In genomic region chr1:134079477-134080163, GRCm38 (mm10) we compare ENCODE assay signal across 9 mouse cellular contexts. TPM values are rescaled to one million over a fixed set of nuclear protein-coding genes. Genes with fewer than 3 reads are reported as not detected.
DNase-seq lines count a peak whose midpoint lies in the region; ATAC-seq lines count a peak whose summit lies in the region.
"Had no signal": no experiment of that assay in that cellular context is flagged by ENCODE, and none has a peak within 500 bp of the region (broad histone marks: within the 10 kb centered on the region; RNA-seq: fewer than 3 reads in every experiment).

No protein-coding gene starts in this region.

- no peaks in the 10 kb centered on the region for H3K9me3 ChIP-seq in forebrain, embryonic 12.5 days
- no peaks in the 10 kb centered on the region for H3K9me3 ChIP-seq in hindbrain, embryonic 14.5 days (ENCODE audit: control insufficient read depth, low read length)
- no peaks in the 10 kb centered on the region for H3K9me3 ChIP-seq in liver, embryonic 12.5 days (replicated peaks)
- no peaks in the 10 kb centered on the region for H3K9me3 ChIP-seq in neural tube, embryonic 13.5 days

- peak; percentile 63 for DNase-seq in adrenal gland, postnatal 10 days
- no peak for DNase-seq in adrenal gland, adult 18-20 months (ENCODE audit: low spot score in 2 of 2)
- peak; percentile 32 for DNase-seq in ZHBTc4 (ENCODE audit: low read depth, low spot score)
- DNase-seq in hindbrain, embryonic 14.5 days (ENCODE audit: low spot score): peak; percentile 56
- DNase-seq in left cerebral cortex, adult 18-20 months (ENCODE audit: low spot score in 2 of 2): no peak

- H3K4me1 ChIP-seq in forebrain, embryonic 12.5 days: peaks cover 51% of the 10 kb centered on the region
- peaks cover 18% of the 10 kb centered on the region for H3K4me1 ChIP-seq in hindbrain, embryonic 14.5 days (replicated peaks; ENCODE audit: control insufficient read depth, insufficient read depth, low read length)
- peaks cover 84% of the 10 kb centered on the region for H3K4me1 ChIP-seq in liver, embryonic 12.5 days
- peaks cover 61% of the 10 kb centered on the region for H3K4me1 ChIP-seq in neural tube, embryonic 13.5 days (replicated peaks)

- H3K27me3 ChIP-seq in forebrain, embryonic 12.5 days: no peaks in the 10 kb centered on the region
- no peaks in the 10 kb centered on the region for H3K27me3 ChIP-seq in hindbrain, embryonic 14.5 days (ENCODE audit: control insufficient read depth, insufficient read depth, low read length)
- H3K27me3 ChIP-seq in liver, embryonic 12.5 days (replicated peaks): no peaks in the 10 kb centered on the region
- no peaks in the 10 kb centered on the region for H3K27me3 ChIP-seq in neural tube, embryonic 13.5 days

- H3K9ac ChIP-seq in forebrain, embryonic 12.5 days: peak overlapping the region; percentile 93; the same call in 1 of the 2 replicates
- peak overlapping the region; percentile 85 for H3K9ac ChIP-seq in hindbrain, embryonic 14.5 days
- H3K9ac ChIP-seq in liver, embryonic 12.5 days: peak overlapping the region; percentile 96
- peak overlapping the region; percentile 92 for H3K9ac ChIP-seq in neural tube, embryonic 13.5 days

- peaks cover 29% of the 10 kb centered on the region for H3K36me3 ChIP-seq in forebrain, embryonic 12.5 days (replicated peaks)
- H3K36me3 ChIP-seq in hindbrain, embryonic 14.5 days (replicated peaks; ENCODE audit: control insufficient read depth, insufficient read depth): no peaks in the 10 kb centered on the region
- peaks cover 32% of the 10 kb centered on the region for H3K36me3 ChIP-seq in liver, embryonic 12.5 days
- H3K36me3 ChIP-seq in neural tube, embryonic 13.5 days: 0 out of 2 replicates have a peak, but pooled peaks cover 12% of the 10 kb centered on the region

- H3K4me2 ChIP-seq in forebrain, embryonic 12.5 days: peak overlapping the region; percentile 81
- peak overlapping the region; percentile 86 for H3K4me2 ChIP-seq in hindbrain, embryonic 14.5 days (replicated peaks)
- peak overlapping the region; percentile 73 for H3K4me2 ChIP-seq in liver, embryonic 12.5 days
- H3K4me2 ChIP-seq in neural tube, embryonic 13.5 days: peak overlapping the region; percentile 66

- peak overlapping the region; percentile 76 for H3K4me3 ChIP-seq in forebrain, embryonic 12.5 days (replicated peaks)
- H3K4me3 ChIP-seq in hindbrain, embryonic 14.5 days (replicated peaks; ENCODE audit: low read length): peak overlapping the region; percentile 76
- peak overlapping the region; percentile 84 for H3K4me3 ChIP-seq in liver, embryonic 12.5 days
- H3K4me3 ChIP-seq in neural tube, embryonic 13.5 days: peak overlapping the region; percentile 78

- H3K27ac ChIP-seq in forebrain, embryonic 12.5 days: peak overlapping the region; percentile 85
- peak overlapping the region; percentile 92 for H3K27ac ChIP-seq in hindbrain, embryonic 14.5 days
- peak overlapping the region; percentile 88 for H3K27ac ChIP-seq in liver, embryonic 12.5 days
- peak overlapping the region; percentile 91 for H3K27ac ChIP-seq in neural tube, embryonic 13.5 days (replicated peaks)

- ATAC-seq in forebrain, embryonic 12.5 days (ENCODE audit: low FRiP score): peak; percentile 33
- no peak for ATAC-seq in hindbrain, embryonic 14.5 days (ENCODE audit: low FRiP score)
- no peak for ATAC-seq in liver, embryonic 12.5 days
- ATAC-seq in neural tube, embryonic 13.5 days (ENCODE audit: low read depth): peak; percentile 29; the same call in 1 of the 2 replicates

- WGBS in forebrain, embryonic 12.5 days: under 1% methylated on average over 9 of the region's 9 CpGs
- WGBS in hindbrain, embryonic 14.5 days: 2% methylated on average over 9 of the region's 9 CpGs
- WGBS in liver, embryonic 12.5 days (ENCODE audit: insufficient replicate concordance): 7% methylated on average over 9 of the region's 9 CpGs
- 6% methylated on average over 9 of the region's 9 CpGs for WGBS in neural tube, embryonic 13.5 days

RNA-seq across cellular contexts. Expression of gene Btg2, which starts 0.7 kb away (rescaled TPM):
- total RNA-seq in adrenal gland, postnatal 10 days (2021): 10 to 100 TPM; 32.4 to 58.1 TPM
- total RNA-seq in adrenal gland, adult 18-20 months (2021): 10 to 100 TPM; 23.1 to 32.7 TPM
- 128 and 135 TPM in 2 replicates for polyA plus RNA-seq in forebrain, embryonic 12.5 days (2016; fragmentation: Nextera tagmentation; extraction: Ambion mirVana)
- 26.3 and 29.0 TPM in 2 replicates for polyA plus RNA-seq in hindbrain, embryonic 14.5 days (2014; fragmentation: Nextera tagmentation; extraction: Ambion mirVana)
- polyA plus RNA-seq in liver, embryonic 12.5 days (2016; fragmentation: Nextera tagmentation; extraction: Ambion mirVana): 78.2 and 80.8 TPM in 2 replicates
- polyA plus RNA-seq in neural tube, embryonic 13.5 days (2015; fragmentation: Nextera tagmentation; extraction: Ambion mirVana): 49.0 and 55.3 TPM in 2 replicates
- total RNA-seq in left cerebral cortex, adult 18-20 months (2021): 10 to 100 TPM; 18.7 to 22.2 TPM

RNA-seq across cellular contexts. Expression of gene Chit1, which starts 31.4 kb away (rescaled TPM):
- under 1 TPM in 1 of 2 experiments, not detected in 1; 0.15 TPM for total RNA-seq in adrenal gland, postnatal 10 days (2021)
- not detected for total RNA-seq in adrenal gland, adult 18-20 months (2021)
- polyA plus RNA-seq in forebrain, embryonic 12.5 days (2016; fragmentation: Nextera tagmentation; extraction: Ambion mirVana): not detected in 2 replicates
- 0.20 and 0.23 TPM in 2 replicates for polyA plus RNA-seq in hindbrain, embryonic 14.5 days (2014; fragmentation: Nextera tagmentation; extraction: Ambion mirVana)
- 0.07 and 0.12 TPM in 2 replicates for polyA plus RNA-seq in liver, embryonic 12.5 days (2016; fragmentation: Nextera tagmentation; extraction: Ambion mirVana)
- 0.45 and 0.81 TPM in 2 replicates for polyA plus RNA-seq in neural tube, embryonic 13.5 days (2015; fragmentation: Nextera tagmentation; extraction: Ambion mirVana)
- total RNA-seq in left cerebral cortex, adult 18-20 months (2021): not detected
- total RNA-seq: left cerebral cortex, postnatal 25 days had no signal

RNA-seq across cellular contexts. Expression of gene Fmod, which starts 42.6 kb away (rescaled TPM):
- 10 to 100 TPM; 17.4 to 22.2 TPM for total RNA-seq in adrenal gland, postnatal 10 days (2021)
- 1 to 10 TPM; 6.7 to 9.6 TPM for total RNA-seq in adrenal gland, adult 18-20 months (2021)
- polyA plus RNA-seq in forebrain, embryonic 12.5 days (2016; fragmentation: Nextera tagmentation; extraction: Ambion mirVana): 2.2 and 3.3 TPM in 2 replicates
- polyA plus RNA-seq in hindbrain, embryonic 14.5 days (2014; fragmentation: Nextera tagmentation; extraction: Ambion mirVana): 5.3 and 6.2 TPM in 2 replicates
- polyA plus RNA-seq in liver, embryonic 12.5 days (2016; fragmentation: Nextera tagmentation; extraction: Ambion mirVana): 2.6 and 3.1 TPM in 2 replicates
- polyA plus RNA-seq in neural tube, embryonic 13.5 days (2015; fragmentation: Nextera tagmentation; extraction: Ambion mirVana): 11.1 and 14.9 TPM in 2 replicates
- total RNA-seq in left cerebral cortex, adult 18-20 months (2021): 10 to 100 TPM; 27.5 to 28.4 TPM

Comparison
In these comparisons a context has a peak if more than half of its experiments do, and no peak if none do; other contexts are left out.
1. DNase-seq: peak in adrenal gland, postnatal 10 days (single experiment), ZHBTc4 (single experiment) and hindbrain, embryonic 14.5 days (single experiment); none in adrenal gland, adult 18-20 months (0 of 2) and left cerebral cortex, adult 18-20 months (0 of 2).
2. ATAC-seq: peak in forebrain, embryonic 12.5 days (single experiment) and neural tube, embryonic 13.5 days (single experiment); none in hindbrain, embryonic 14.5 days (single experiment) and liver, embryonic 12.5 days (single experiment).
3. Peak in every context shown above with its lines, with median percentiles within 50 percentile points of each other: H3K27ac ChIP-seq, H3K4me2 ChIP-seq, H3K4me3 ChIP-seq and H3K9ac ChIP-seq.